Mouse (Mus musculus) ES-E14 (cell line): ENCODE data around the gene Txn2.

Experiments used
- HCFC1 ChIP-seq: IDR thresholded peaks from 2 replicates; pipeline ENCODE4 v1.6.1; 2012; ENCODE audit warnings: low read length, inconsistent platforms, borderline replicate concordance; ENCODE audit not compliant: insufficient read depth
- MAFK ChIP-seq: IDR thresholded peaks from 2 replicates; pipeline ENCODE4 v1.6.1; 2014; ENCODE audit warnings: mild to moderate bottlenecking, low read depth, low read length, inconsistent platforms; ENCODE audit not compliant: insufficient read depth

- TF ChIP-seq MAFK = no peak
- no peak for TF ChIP-seq HCFC1
Measured at GRCm38 (mm10) chr15:77954362-77954761, 25.6 kb upstream of the Txn2 start.
